Mouse (Mus musculus) spleen, adult 2 months (tissue): Measurements from ENCODE around the gene Etl4.

Source experiments
- CTCF ChIP-seq: fragments of 200-500 bp; IDR thresholded peaks from 2 replicates; pipeline ENCODE4 v1.5.1; 2011; ENCODE audit warnings: mild to moderate bottlenecking, inconsistent platforms; ENCODE audit not compliant: insufficient read depth, insufficient read length, insufficient replicate concordance; ENCODE audit errors: extremely low read depth
- POLR2A ChIP-seq: fragments of 200-500 bp; IDR thresholded peaks from 2 replicates; pipeline ENCODE4 v1.6.1; 2011; ENCODE audit warnings: low read depth, low read length, inconsistent platforms

DNA sequence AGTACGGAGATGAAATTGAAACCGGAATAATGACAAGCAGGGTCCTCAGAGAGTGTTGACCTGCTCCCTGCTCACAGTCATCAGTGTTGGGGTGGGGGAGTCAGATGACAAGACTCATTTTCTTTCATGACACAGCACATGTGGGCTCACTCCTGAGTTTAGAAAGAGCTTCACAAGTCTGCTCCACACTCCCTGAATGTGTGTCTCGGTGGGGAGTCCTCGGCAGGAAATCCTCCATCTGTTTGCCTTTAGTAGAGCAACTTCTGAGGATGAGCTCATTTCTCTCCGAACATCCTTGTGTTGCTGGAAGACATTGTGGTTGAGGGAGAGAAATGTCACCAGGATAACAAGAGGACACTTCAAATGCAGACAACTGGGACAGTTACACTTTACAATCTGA is 497.5 kb downstream of the Etl4 start:
- TF ChIP-seq CTCF = no peak
- no peak for TF ChIP-seq POLR2A
